Mouse (Mus musculus) fibroblast of lung, adult 2 months (primary cell): Measurements from ENCODE around the gene Slc1a1.

Experiments
- DNase-seq: peaks from one replicate; pipeline ENCODE4 v3.0.0-alpha.2; 2011; ENCODE audit warnings: low read depth

The Slc1a1 gene

GRCm38 (mm10) chr19:28834798-28835499 lies at the start of gene Slc1a1:
Gene Slc1a1, plus strand, starts transcription at chr19:28835049.
- DNase-seq: no peak

- no peak for DNase-seq
Observed at GRCm38 (mm10) chr19:28790196-28790595, 44.7 kb upstream of the Slc1a1 start.

GRCm38 (mm10) chr19:28793307-28793706 lies 41.5 kb upstream of the Slc1a1 start:
- DNase-seq: no peak

- no peak for DNase-seq
Observed at GRCm38 (mm10) chr19:28796146-28796848, 38.6 kb upstream of the Slc1a1 start.

- no peak for DNase-seq
Observed at GRCm38 (mm10) chr19:28796966-28797365, 37.9 kb upstream of the Slc1a1 start.

GRCm38 (mm10) chr19:28797611-28798010 lies 37.2 kb upstream of the Slc1a1 start:
- DNase-seq: no peak

GRCm38 (mm10) chr19:28800448-28800847 lies 34.4 kb upstream of the Slc1a1 start:
- no peak for DNase-seq

GRCm38 (mm10) chr19:28806276-28806675 lies 28.6 kb upstream of the Slc1a1 start:
- no peak for DNase-seq

- no peak for DNase-seq
Observed at GRCm38 (mm10) chr19:28806821-28807496, 27.9 kb upstream of the Slc1a1 start.

GRCm38 (mm10) chr19:28807497-28807871 lies 27.4 kb upstream of the Slc1a1 start:
- DNase-seq: no peak

- DNase-seq: no peak
Observed at GRCm38 (mm10) chr19:28818286-28818685, 16.6 kb upstream of the Slc1a1 start.

- DNase-seq: peak; percentile 26
Observed at GRCm38 (mm10) chr19:28827697-28828328, 7.0 kb upstream of the Slc1a1 start.

- DNase-seq: no peak
Observed at GRCm38 (mm10) chr19:28831324-28831723, 3.5 kb upstream of the Slc1a1 start.

- DNase-seq: no peak
Observed at GRCm38 (mm10) chr19:28832605-28833004, 2.2 kb upstream of the Slc1a1 start.

GRCm38 (mm10) chr19:28834388-28834787 lies 461 bp upstream of the Slc1a1 start:
- DNase-seq: no peak

- DNase-seq: no peak
Observed at GRCm38 (mm10) chr19:28835500-28835864, 633 bp downstream of the Slc1a1 start.

- no peak for DNase-seq
Observed at GRCm38 (mm10) chr19:28836116-28836515, 1.3 kb downstream of the Slc1a1 start.

GRCm38 (mm10) chr19:28836651-28837410 lies 2.0 kb downstream of the Slc1a1 start:
- DNase-seq: no peak

GRCm38 (mm10) chr19:28838796-28839195 lies 3.9 kb downstream of the Slc1a1 start:
- no peak for DNase-seq

GRCm38 (mm10) chr19:28844946-28845710 lies 10.3 kb downstream of the Slc1a1 start:
- DNase-seq: no peak

GRCm38 (mm10) chr19:28850510-28850909 lies 15.7 kb downstream of the Slc1a1 start:
- DNase-seq: no peak
